Mouse (Mus musculus) G1E (cell line): ENCODE results near the gene Col20a1.

Source experiments
- GATA1 ChIP-seq: IDR thresholded peaks from 2 replicates; pipeline ENCODE4 v1.6.1; 2012; ENCODE audit warnings: borderline replicate concordance, low read length, inconsistent platforms, mixed read lengths
- GATA2 ChIP-seq: IDR thresholded peaks from 2 replicates; pipeline ENCODE4 v1.6.1; 2012; ENCODE audit warnings: low read depth, low read length, inconsistent platforms, borderline replicate concordance

DNA sequence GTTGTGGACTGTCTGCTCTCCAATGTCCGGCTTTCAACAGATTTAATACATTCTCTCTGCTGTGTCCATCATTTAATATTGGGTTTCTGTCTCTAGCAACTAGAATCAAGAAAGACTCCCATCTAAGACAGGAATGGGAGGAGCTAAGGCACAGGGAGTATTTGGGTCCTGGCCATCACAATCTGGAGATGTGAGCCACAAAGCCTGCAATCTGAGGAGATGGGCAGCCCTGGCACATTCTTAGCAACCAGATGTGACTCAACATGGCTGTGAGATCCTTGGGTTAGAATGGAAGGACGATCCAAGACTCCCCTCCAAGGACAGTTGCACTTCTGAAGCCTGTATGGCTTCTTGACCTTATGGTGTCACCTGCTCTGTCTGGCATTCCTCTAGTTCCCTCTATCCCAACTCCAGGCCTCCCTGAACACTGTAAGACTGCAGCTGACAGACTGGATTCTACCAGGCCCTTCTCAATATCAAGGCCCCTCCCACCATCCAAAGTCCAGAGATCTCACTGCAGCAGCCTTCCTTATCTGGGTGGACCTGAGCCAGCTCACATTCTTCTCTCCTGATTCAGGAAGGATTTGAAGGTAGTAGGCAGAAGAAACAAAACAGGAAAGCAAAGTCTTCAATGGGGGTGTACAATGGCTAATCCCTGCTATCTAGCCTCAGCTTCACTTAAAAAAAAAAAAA is 23.6 kb upstream of the Col20a1 start:
- TF ChIP-seq GATA2 (no peak), GATA1 (no peak)
